Mouse (Mus musculus) kidney, adult 2 months (tissue): ENCODE data around the gene Wwc1. TPM values are rescaled to one million over a fixed set of nuclear protein-coding genes. Genes with fewer than 3 reads are reported as not detected.

Experiments
- DNase-seq: peaks from one replicate; pipeline ENCODE4 v3.0.0; 2021
- H3K27ac ChIP-seq: fragments of 200-500 bp; 2 replicates; pipeline ENCODE4 v1.5.1; 2012; ENCODE audit warnings: low read depth, low read length, control low read depth, inconsistent platforms; ENCODE audit not compliant: insufficient read depth
- H3K27me3 ChIP-seq: fragments of 200-500 bp; replicated peaks from 2 replicates; pipeline ENCODE4 v1.6.1; 2012; ENCODE audit warnings: mild to moderate bottlenecking, moderate library complexity, low read length, inconsistent platforms; ENCODE audit not compliant: control insufficient read depth, insufficient read depth
- H3K36me3 ChIP-seq: fragments of 200-500 bp; 2 replicates; pipeline ENCODE4 v1.6.1; 2012; ENCODE audit warnings: mild to moderate bottlenecking, moderate library complexity, low read length, inconsistent platforms; ENCODE audit not compliant: control insufficient read depth, insufficient read depth
- H3K4me1 ChIP-seq: fragments of 200-500 bp; 2 replicates; pipeline ENCODE4 v1.6.1; 2011; ENCODE audit warnings: low read length; ENCODE audit not compliant: control insufficient read depth, insufficient read depth
- H3K4me3 ChIP-seq: fragments of 200-500 bp; 2 replicates; pipeline ENCODE4 v1.5.1; 2011; ENCODE audit warnings: mild to moderate bottlenecking, low read depth, low read length, control low read depth; ENCODE audit not compliant: insufficient read depth
- CTCF ChIP-seq: fragments of 200-500 bp; conservative IDR thresholded peaks from 2 replicates; pipeline ENCODE4 v1.5.1; 2011; ENCODE audit warnings: low read depth, mild to moderate bottlenecking, control low read depth, low read length, moderate library complexity, mixed read lengths; ENCODE audit not compliant: insufficient read depth, insufficient read length
- POLR2A ChIP-seq: fragments of 200-500 bp; IDR thresholded peaks from one replicate; pipeline ENCODE4 v1.6.1; 2011; ENCODE audit warnings: low read depth, low read length, control low read depth
- WGBS: fragments of 180-500 bp; shearing (Covaris S2); methylation state at CpG from one replicate; pipeline ENCODE4 v1.1.7; 2018; 5-methylcytosine and 5-hydroxymethylcytosine counted together
- polyA plus RNA-seq: library from polyadenylated mRNA; depleted of rRNA; stranded (reverse); fragments of >200 nt; gene quantifications from 2 replicates; pipeline ENCODE4 v1.2.3, GENCODE M21; 2012

Gene Wwc1
- polyA plus RNA-seq, 1 experiment, result 91.9 TPM

DNA sequence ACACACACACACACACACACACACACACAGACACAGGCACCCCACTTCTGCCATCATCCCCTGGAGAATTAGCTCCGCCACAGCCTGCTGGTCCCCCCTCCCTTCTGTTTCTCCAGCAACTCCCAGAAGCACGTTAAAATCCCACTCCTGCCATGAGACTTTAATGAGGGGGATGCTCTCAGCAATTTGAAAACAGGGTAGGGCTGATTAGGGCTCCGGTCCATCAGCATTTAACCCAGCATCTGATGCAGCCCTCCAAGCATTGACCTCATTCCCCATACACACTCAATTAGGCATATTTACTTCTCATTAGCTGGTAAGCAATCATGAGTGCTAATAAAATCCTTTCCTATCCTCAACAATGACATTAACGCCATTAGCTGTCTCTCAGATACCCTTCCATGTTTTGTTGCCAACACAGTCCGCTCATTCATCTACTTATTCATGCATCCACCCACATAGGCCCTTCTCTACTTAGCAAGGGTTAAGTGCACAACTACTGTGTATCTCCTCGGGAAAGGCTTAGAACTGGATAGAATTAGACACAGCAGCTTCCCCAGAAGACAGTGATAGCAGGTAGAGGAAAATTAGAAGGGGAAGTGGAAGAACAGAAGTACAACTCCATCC is 66.8 kb downstream of the Wwc1 start:
- no peak for TF ChIP-seq CTCF
- TF ChIP-seq POLR2A, result no peak
- H3K27me3 ChIP-seq, result no peaks in the 10 kb centered on the region
- DNase-seq, result no peak
- H3K4me1 ChIP-seq, result peaks cover 31% of the 10 kb centered on the region
- H3K27ac ChIP-seq, result no peak overlapping the region
- no peaks in the 10 kb centered on the region for H3K36me3 ChIP-seq
- H3K4me3 ChIP-seq, result no peak overlapping the region
- 72% methylated on average over 6 of the region's 6 CpGs for WGBS

DNA sequence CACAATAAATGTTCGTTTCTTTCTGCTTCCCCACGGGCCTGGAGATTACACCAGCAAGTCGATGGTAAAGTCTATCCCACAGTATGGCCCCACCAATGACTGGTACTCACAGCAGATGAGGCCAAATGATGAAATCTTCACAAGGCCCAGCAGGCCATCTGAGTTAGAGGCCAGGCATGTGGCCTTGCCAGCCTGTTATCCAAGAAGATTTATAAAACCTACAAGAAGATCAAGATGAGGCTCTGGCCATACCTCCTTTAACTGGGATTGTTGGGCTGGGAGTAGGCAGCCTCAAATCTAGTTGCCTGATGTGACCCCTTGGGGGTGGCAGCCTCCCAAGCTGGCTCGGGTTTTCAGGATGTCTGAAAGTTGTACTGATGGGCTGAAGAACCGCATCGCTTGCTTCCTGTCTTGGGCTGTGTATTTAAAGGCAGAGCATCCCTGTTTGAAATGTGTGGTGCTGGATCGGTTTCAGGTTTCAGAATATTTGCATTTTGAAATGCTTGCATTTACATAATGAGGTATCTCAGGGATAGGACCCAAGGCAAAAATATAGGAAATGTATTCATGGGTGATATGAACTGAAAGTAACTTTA is 75.3 kb downstream of the Wwc1 start:
- no peaks in the 10 kb centered on the region for H3K4me1 ChIP-seq
- no peak overlapping the region for H3K4me3 ChIP-seq
- WGBS, result 70% methylated on average over 7 of the region's 7 CpGs
- no peak for TF ChIP-seq CTCF
- no peak overlapping the region for H3K27ac ChIP-seq
- H3K27me3 ChIP-seq, result no peaks in the 10 kb centered on the region
- no peak for DNase-seq
- no peaks in the 10 kb centered on the region; the same call in 1 of the 2 replicates for H3K36me3 ChIP-seq

DNA sequence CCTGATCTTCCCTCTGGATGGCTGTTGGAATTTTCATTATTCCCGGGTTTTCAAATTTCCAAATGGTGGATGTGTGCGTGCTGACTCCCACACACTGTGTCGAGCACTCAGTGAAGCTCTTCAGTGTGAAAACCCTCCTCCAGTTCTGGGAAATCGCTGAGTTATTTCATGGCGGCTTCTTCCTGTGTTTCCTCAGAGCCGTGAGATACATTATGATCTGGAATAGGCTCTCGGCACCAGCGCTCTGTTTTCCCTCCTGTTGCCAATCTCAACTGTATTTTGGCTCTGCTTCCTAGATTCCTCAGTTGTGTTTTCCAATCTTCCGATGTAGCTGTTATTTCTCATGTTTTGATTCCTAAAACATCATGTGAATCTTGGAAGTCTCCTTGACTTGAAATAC is 77.2 kb downstream of the Wwc1 start:
- no peak for DNase-seq
- no peak for TF ChIP-seq CTCF
- TF ChIP-seq POLR2A, result no peak
- Histone ChIP-seq H3K4me3 (no peak overlapping the region), H3K4me1 (no peaks in the 10 kb centered on the region), H3K27me3 (no peaks in the 10 kb centered on the region), H3K27ac (no peak overlapping the region), H3K36me3 (no peaks in the 10 kb centered on the region; the same call in 1 of the 2 replicates)
- 59% methylated on average over 9 of the region's 9 CpGs for WGBS

DNA sequence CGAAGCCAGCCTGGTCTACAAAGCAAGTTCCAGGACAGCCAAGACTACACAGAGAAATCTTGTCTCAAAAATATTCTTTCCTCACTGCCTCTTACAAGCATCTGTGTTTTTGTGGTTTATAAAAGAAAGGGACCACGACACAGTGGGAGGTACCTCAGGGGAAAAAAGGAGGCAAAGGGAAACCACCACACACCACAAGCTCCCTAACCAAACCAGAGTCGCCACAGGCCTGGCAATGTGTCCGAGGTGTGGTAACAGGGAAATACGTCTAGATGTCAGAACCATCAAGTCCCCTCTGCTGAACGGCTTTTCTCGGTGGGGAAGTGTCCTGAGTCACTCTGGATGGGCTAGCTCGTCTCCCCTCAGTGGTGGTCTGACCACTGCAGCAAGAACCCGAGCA is 80.4 kb downstream of the Wwc1 start:
- DNase-seq, result no peak
- Histone ChIP-seq H3K36me3 (no peaks in the 10 kb centered on the region; the same call in 1 of the 2 replicates), H3K27ac (no peak overlapping the region), H3K27me3 (no peaks in the 10 kb centered on the region), H3K4me3 (no peak overlapping the region), H3K4me1 (no peaks in the 10 kb centered on the region)
- TF ChIP-seq CTCF (no peak), POLR2A (no peak)
- WGBS, result 72% methylated on average over 9 of the region's 9 CpGs

DNA sequence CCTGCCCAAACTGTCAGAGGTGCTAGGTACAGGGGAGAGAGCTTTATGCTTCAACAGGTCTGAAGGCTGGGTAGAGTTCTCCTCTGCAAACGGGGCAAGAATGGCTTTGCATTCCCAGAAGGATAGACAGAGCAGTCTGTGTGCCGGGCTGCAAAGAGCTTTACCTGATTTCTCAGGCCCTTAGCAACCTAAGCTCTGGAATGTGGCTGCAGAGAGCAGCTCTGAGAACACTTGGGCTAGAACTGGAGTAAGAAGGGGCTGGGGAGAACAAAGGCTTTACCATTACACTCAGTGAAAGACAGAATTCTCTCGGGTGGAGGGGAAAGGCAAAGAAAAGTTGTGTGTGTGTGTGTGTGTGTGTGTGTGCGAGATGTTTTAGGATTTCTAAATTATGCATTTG is 86.9 kb downstream of the Wwc1 start:
- no peak for TF ChIP-seq POLR2A
- TF ChIP-seq CTCF, result no peak
- Histone ChIP-seq H3K4me3 (no peak overlapping the region), H3K36me3 (peaks cover 3% of the 10 kb centered on the region; the same call in 1 of the 2 replicates), H3K4me1 (no peaks in the 10 kb centered on the region), H3K27ac (no peak overlapping the region), H3K27me3 (no peaks in the 10 kb centered on the region)
- no peak for DNase-seq
- 54% methylated on average over 4 of the region's 4 CpGs for WGBS

DNA sequence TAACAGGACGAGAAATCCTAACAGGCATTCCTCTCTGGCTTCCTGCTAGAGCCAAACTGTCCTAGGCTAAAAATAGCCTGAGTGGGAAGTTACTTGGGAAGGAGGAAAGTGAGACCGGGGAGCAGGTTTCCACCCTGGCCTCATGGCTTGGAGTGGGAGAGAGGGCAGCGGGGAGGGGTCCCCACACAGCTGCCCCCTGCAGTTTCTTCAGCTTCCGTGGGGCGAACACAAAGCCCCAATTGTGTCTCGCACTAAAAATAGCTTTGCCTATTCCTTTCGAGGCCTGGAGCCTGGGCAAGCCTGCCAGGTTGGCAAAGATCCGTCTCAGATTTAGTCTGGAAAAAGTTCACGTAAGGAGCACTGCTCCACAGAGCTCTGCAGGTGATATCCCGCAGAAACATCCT is 87.3 kb downstream of the Wwc1 start:
- Histone ChIP-seq H3K27ac (no peak overlapping the region), H3K36me3 (peaks cover 3% of the 10 kb centered on the region; the same call in 1 of the 2 replicates), H3K4me3 (no peak overlapping the region), H3K27me3 (no peaks in the 10 kb centered on the region), H3K4me1 (no peaks in the 10 kb centered on the region)
- TF ChIP-seq POLR2A, result no peak
- TF ChIP-seq CTCF, result no peak
- DNase-seq, result no peak
- 40% methylated on average over 10 of the region's 10 CpGs for WGBS

DNA sequence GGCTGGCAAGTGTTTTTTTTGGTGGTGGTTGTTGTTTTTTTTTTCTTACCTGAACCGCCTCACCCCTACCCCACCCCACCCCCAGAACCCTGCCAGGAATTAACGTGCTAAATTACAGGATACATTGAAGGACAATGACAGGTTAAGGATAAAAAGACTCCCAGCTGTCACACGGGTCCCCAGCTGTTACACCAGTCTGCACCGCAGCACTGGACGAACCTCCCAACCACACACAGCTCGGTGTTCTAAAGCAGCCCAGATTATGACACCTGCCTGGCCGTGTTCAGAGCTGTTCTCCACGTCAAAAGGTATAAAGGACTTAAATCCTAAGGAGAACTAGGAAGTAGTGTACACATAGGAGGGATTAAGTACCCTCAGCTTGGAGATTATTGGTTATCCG is 88.0 kb downstream of the Wwc1 start:
- peaks cover 3% of the 10 kb centered on the region; the same call in 1 of the 2 replicates for H3K36me3 ChIP-seq
- 63% methylated on average over 9 of the region's 9 CpGs for WGBS

More for the DNA sequence above, 88.0 kb downstream of the Wwc1 start:
- no peak overlapping the region for H3K27ac ChIP-seq
- H3K4me1 ChIP-seq, result no peaks in the 10 kb centered on the region
- H3K27me3 ChIP-seq, result no peaks in the 10 kb centered on the region
- TF ChIP-seq POLR2A (no peak), CTCF (no peak)
- H3K4me3 ChIP-seq, result no peak overlapping the region
- DNase-seq, result no peak
